Mouse (Mus musculus): ENCODE measurements around the gene Asxl1.
"Not testable (repeated sequence)": the region's sequence is repeated elsewhere in the genome, so short reads cannot be mapped to it uniquely, and the experiment has no call there.

DNA sequence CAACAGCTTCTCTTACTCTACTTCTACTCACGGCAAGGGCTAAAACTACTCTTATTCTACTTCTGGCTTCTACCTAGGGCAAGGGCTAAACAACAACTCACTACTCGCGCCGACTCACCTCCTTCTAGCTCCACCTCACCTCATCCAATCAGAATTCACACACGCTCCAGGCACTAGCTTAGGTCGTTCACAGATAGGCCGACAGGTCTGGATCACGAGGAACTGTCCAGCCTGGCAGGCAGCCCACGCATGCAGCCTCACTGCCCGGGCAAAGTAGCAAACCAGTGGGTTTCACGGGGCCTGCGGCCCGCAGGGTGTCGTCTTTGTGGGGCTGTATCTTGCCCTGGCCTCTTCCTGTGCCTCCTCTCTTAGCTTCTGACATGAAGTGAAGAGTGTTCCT, 18.9 kb downstream of the Asxl1 start:
- TF ChIP-seq CTCF (IDR thresholded peaks at IDR 0.05; ENCODE audit: low read depth, low read length); POLR2A (IDR thresholded peaks at IDR 0.05; ENCODE audit: borderline replicate concordance, low read depth, low read length): not testable (repeated sequence)

Measured in bone marrow macrophage, adult 2 months (primary cell).